Mouse (Mus musculus) layer of hippocampus, adult 8-10 months (tissue): ENCODE data around the gene Chmp6. TPM values are rescaled to one million over a fixed set of nuclear protein-coding genes. Genes with fewer than 3 reads are reported as not detected.

Experiments used
- DNase-seq, 2 experiments: peaks; one replicate each; pipeline ENCODE4 v3.0.0; 2022; ENCODE audit warnings: low spot score in 2 of 2
- total RNA-seq, 4 experiments: library from RNA; stranded (reverse); gene quantifications; 2 replicates each; pipeline ENCODE4 v1.2.4; 2022

Gene Chmp6
- total RNA-seq, 4 experiments from 2014 or later, result 31.5 to 39.5 (median 37.3) TPM

GRCm38 (mm10) chr11:119907711-119908110, 5.5 kb upstream of the Chmp6 start:
- no peak for DNase-seq

DNA sequence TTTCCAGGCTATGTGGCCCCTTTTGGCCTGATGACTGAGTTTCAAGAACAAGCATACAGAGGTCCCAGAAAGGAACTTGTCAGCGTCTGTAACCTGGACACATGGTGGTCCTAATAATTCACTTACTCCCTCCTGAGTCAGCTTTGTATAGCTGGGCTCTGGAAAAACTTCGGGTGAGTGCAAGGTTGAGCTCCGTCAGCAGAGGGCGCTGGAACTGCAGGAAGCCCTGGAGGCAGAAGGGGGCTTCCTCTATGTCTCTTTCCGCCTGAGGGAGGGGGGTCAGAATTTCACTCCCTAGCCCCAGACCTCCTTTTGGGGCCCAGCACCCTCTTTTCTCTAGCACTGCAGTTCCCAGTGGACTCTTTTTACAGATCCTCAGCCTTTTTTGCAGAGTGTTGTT, 3.8 kb upstream of the Chmp6 start:
- peak in 1 of 2 experiments; percentile 74 for DNase-seq

- no peak for DNase-seq
Measured at GRCm38 (mm10) chr11:119912845-119913244, 396 bp upstream of the Chmp6 start.

DNA sequence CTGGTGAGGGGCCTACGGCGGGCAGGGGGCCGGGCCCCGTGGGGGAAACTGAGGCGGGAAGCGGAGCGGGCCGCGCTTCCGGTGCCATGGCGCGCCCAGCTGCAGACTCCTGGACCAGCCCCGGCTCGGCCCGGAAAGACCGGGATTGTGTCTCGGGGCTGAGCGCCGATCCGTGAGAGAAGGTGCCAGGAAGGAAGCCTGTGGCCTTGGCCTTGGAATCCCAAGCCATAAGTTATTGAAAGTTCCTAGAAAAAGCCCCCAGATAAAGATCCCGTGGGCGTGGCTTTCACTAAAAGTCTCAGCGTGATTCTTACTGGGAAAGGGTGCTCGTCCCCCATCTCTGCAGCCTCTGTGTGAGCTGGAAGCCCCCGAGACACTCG, 684 bp downstream of the Chmp6 start:
- DNase-seq, result no peak

- DNase-seq, result no peak
Measured at GRCm38 (mm10) chr11:119914381-119914780, 1.1 kb downstream of the Chmp6 start.

GRCm38 (mm10) chr11:119915666-119916065, 2.4 kb downstream of the Chmp6 start:
- DNase-seq, result no peak

GRCm38 (mm10) chr11:119916102-119916790, 3.0 kb downstream of the Chmp6 start:
- DNase-seq, result no peak

DNA sequence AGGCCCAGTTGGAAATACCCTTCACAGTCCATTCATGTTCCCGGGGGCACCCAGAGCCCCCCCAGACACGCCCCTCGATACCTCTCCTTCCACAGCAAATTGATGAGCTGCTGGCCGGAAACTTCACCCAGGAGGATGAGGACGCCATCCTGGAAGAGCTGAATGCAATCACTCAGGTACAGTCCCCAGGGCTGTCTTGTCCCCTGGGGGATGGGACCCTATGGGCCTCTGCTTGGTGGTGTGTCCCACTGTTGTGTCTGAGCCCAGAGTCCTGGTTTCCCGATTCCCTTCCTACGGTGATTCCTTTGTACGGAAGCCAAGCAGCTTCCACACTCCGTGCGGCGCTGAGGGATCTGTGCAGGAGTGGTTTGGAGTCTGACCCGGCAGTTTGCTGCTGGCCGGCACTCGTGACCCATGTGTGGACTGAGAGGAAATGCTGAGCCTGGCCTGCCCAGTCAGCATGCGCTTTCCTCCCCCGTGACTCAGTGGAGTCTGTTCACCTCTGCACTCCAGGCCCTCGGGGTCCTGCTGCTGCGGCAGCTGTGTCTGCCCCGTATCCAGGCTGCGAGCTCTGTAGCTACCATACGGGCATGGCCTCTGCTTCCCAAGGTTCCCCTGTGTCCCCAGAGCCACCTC, 3.7 kb downstream of the Chmp6 start:
- no peak for DNase-seq

DNA sequence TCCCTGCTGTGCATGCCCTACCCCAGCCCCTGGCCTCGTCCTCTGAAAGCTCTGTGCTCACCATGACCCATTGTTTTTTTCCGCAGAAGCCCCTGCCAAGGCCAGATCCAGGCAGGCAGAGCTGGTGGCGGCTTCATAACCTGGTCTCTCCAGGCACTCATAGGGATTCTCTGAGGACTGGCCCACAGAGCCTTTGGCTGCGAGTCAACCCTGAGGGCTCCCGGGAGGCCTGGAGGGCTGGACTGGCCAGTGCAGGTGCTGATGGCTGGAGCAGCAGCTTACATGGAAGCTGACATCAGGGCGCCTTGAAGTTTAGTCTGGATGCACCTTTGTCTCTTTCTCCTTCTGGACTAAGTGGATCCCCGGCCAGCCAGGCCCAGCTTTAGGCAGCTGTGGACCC, 5.3 kb downstream of the Chmp6 start:
- DNase-seq, result no peak

- no peak for DNase-seq
Measured at GRCm38 (mm10) chr11:119919432-119919831, 6.2 kb downstream of the Chmp6 start.

DNA sequence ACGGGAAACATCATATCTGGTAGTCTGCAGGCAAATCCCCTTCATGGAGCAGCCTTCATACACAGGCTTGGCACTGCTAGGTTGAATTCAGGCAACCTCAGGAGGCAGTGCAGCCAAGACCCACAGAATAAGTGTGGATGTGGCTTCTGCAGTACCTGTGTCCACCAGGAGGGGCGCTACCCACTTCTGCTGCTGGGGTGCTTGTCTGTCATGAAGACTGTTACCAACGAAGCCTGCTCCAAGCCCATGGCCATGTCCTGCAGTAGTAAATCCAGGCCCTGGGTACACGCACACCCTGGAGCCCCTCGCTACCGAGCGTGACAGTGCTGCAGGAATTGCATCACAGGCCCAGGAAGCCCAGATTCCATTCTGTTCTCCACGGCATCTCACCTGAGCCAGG, 6.7 kb downstream of the Chmp6 start:
- peak in 1 of 2 experiments; percentile 73 for DNase-seq

GRCm38 (mm10) chr11:119920668-119921067, 7.4 kb downstream of the Chmp6 start:
- DNase-seq, result no peak

- DNase-seq, result no peak
Measured at GRCm38 (mm10) chr11:119925176-119925575, 11.9 kb downstream of the Chmp6 start.

- DNase-seq, result no peak
Measured at GRCm38 (mm10) chr11:119926762-119927161, 13.5 kb downstream of the Chmp6 start.

- DNase-seq, result peak in 1 of 2 experiments; percentile 51
Measured at GRCm38 (mm10) chr11:119928023-119928681, 14.9 kb downstream of the Chmp6 start.

- DNase-seq, result no peak
Measured at GRCm38 (mm10) chr11:119929603-119930265, 16.5 kb downstream of the Chmp6 start.

- DNase-seq, result no peak
Measured at GRCm38 (mm10) chr11:119931809-119932208, 18.6 kb downstream of the Chmp6 start.

GRCm38 (mm10) chr11:119933142-119933541, 19.9 kb downstream of the Chmp6 start:
- no peak for DNase-seq

- DNase-seq, result no peak
Measured at GRCm38 (mm10) chr11:119933819-119934583, 20.8 kb downstream of the Chmp6 start.

- DNase-seq, result no peak
Measured at GRCm38 (mm10) chr11:119934773-119935172, 21.5 kb downstream of the Chmp6 start.

GRCm38 (mm10) chr11:119935457-119935856, 22.2 kb downstream of the Chmp6 start:
- DNase-seq, result peak in 1 of 2 experiments; percentile 63
